Mouse (Mus musculus) C2C12 (cell line): Measurements from ENCODE around the gene Hoxa9.

Experiments
- CTCF ChIP-seq: IDR thresholded peaks from one replicate; pipeline ENCODE4 v1.5.1; 2011; ENCODE audit not compliant: control insufficient read depth, insufficient read depth, insufficient read length
- USF1 ChIP-seq: IDR thresholded peaks from one replicate; pipeline ENCODE4 v1.6.1; 2011; ENCODE audit warnings: low read depth, mild to moderate bottlenecking, control low read depth, moderate library complexity

DNA sequence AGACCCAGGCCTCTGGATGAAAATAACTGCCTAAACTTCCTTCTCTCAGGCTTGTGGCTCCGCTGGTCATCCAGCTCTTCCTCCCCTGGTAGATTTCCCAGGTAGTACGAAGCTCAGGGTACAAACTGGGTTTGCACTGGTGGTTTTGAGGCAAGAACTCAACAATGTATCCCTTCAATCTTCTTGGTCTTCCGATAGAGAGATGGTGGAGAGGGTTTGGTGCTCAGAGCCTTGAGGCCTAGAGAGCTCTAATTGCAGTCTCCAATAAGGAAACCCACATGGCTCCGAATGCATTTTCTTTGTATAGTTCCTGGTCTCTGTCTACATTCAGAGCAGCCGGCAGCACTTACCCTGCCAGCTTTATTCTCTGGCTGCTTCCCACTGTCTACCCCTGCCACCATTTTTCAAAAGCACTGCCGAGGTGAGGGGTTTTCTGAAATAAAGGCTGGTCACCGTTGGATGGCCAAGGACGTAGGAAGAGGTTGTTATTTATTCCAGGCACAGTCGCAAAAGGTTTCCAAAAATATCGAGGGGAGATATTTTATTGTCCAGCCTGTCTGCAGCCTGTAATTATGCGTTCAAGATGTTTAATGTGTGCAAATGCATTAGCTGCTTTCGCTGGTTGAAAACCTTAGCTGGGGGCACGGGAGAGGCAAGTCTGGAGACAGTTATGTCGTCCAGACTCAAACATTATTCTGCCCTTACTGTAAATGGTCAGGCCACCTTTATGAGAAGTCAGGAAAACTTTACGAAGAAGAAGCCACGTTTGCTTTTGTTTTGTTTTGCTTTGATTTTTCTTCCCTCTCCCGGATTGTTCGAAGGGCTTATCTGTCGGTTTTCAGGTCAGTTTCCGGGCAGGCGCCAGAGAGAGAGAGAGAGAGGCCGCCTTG is 42.1 kb upstream of the Hoxa9 start:
- no peak for TF ChIP-seq CTCF
- TF ChIP-seq USF1 = no peak
